Mouse (Mus musculus) erythroblast, embryonic 14.5 days (primary cell): ENCODE measurements at regions not wholly inside any gene's neighbourhood (a gene's known extent, or its start where the extent isn't known, plus 50 kb on each side); places are given as distances from the start of the nearest gene placed in this dataset.

Experiments
- H3K27me3 ChIP-seq: 2 replicates; pipeline ENCODE4 v1.6.1; 2012; ENCODE audit warnings: inconsistent platforms; ENCODE audit not compliant: control insufficient read depth
- H3K36me3 ChIP-seq: 2 replicates; pipeline ENCODE4 v1.6.1; 2012; ENCODE audit warnings: mild to moderate bottlenecking, inconsistent platforms; ENCODE audit not compliant: control insufficient read depth
- H3K4me1 ChIP-seq: 2 replicates; pipeline ENCODE4 v1.6.1; 2012; ENCODE audit warnings: inconsistent platforms; ENCODE audit not compliant: control insufficient read depth
- H3K4me3 ChIP-seq: replicated peaks from 2 replicates; pipeline ENCODE3; 2012; ENCODE audit warnings: moderate library complexity, mild to moderate bottlenecking, inconsistent platforms
- H3K9me3 ChIP-seq: 2 replicates; pipeline ENCODE4 v1.6.1; 2012; ENCODE audit warnings: low read length, inconsistent platforms, mixed read lengths; ENCODE audit not compliant: control insufficient read depth
- GATA1 ChIP-seq: IDR thresholded peaks from 2 replicates; pipeline ENCODE4 v1.6.1; 2012; ENCODE audit warnings: low read length, inconsistent platforms, mixed read lengths
- TAL1 ChIP-seq: IDR thresholded peaks from 3 replicates; pipeline ENCODE4 v1.6.1; 2012; ENCODE audit warnings: low read length, inconsistent platforms, mixed read lengths

DNA sequence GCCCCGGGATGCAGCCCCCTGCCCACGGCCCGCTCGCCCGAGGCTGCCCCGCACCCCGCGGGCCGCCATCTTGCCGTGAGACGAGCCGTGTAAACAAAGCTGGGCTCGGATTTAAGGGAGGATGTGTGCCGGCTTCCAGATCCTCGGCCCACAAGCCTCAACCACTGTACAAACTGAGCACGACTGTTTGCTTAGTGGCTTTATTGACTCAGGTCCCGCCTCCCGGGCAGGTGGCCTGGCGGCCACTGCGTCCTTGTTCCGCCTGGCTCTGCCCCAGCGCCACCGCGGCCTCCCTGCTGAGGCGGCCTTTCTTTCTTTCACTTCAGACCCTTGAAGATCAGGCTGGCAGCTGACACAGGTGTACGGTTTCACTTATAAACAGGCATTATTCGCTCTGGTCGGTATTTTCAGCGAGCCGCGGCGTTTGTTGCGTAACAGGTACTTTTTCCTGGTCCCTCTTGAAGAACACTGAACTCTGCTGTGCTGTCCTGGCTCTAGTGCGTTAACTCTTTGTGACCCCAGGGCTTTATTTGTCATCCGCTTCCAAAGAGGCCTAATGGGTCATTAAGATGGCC lies 128.1 kb upstream of the Zfp706 start:
- Histone ChIP-seq H3K27me3 (no peaks in the 10 kb centered on the region), H3K36me3 (no peaks in the 10 kb centered on the region), H3K9me3 (no peaks in the 10 kb centered on the region), H3K4me1 (peaks cover 7% of the 10 kb centered on the region), H3K4me3 (peak overlapping the region; percentile 62)
- no peak for TF ChIP-seq GATA1
- TF ChIP-seq TAL1: no peak

DNA sequence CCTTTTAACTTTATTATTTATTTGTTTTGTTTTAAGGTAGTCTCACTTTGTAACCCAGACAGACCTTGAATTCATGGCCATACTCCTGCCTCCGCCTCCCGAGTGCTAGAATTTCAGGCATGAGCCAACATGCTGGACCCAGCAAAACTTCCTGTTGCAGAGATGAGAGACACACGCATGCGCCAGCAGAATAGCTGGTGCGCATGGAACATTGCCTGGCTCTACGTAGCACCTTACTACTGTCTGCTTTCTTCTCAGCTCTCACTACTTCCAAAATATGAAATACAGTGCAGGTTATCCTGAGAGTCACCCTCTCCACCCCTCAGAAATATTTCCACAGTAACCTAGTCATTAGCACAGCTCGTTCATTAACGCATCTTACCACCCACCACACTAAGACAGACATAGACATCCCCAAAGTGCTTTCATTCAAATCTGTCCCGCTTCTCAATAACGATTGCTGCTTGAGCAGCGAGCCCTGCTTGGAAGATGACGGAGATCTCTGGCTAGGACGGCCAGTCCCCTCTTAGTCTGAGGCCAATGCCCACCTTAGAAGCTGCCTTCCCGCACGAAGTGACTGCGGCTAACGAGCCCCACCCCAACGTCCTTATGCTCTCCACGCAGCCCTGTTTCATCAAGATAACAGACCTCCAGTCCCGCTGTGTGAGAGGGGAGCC lies 127.5 kb upstream of the Zfp706 start:
- Histone ChIP-seq H3K4me1 (peaks cover 7% of the 10 kb centered on the region), H3K9me3 (no peaks in the 10 kb centered on the region), H3K27me3 (no peaks in the 10 kb centered on the region), H3K36me3 (no peaks in the 10 kb centered on the region), H3K4me3 (peak overlapping the region; percentile 62)
- TF ChIP-seq GATA1: no peak

DNA sequence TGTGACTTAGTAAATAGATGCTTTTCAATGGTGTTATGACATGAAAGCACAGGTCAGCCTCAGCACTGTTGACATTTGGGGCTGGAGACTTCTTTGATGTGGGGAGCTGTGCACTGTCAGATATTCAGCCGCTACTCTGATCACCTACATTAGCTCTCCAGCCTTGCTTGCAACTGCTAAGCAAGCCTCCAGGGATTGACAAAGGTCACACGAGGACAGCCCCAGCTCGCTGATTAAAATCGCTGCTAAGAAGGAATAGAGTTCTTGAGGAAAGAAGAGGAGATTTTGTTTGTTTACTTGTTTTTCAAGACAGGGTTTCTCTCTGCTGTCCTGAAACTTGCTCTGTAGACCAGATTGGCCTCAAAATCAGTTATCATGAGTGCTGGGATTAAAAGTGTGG lies 126.8 kb upstream of the Zfp706 start:
- no peak for TF ChIP-seq GATA1
- no peak for TF ChIP-seq TAL1
- no peaks in the 10 kb centered on the region for H3K27me3 ChIP-seq
- H3K9me3 ChIP-seq: no peaks in the 10 kb centered on the region; the same call in 1 of the 2 replicates
- peaks cover 7% of the 10 kb centered on the region for H3K4me1 ChIP-seq
- no peaks in the 10 kb centered on the region for H3K36me3 ChIP-seq
- H3K4me3 ChIP-seq: no peak overlapping the region

DNA sequence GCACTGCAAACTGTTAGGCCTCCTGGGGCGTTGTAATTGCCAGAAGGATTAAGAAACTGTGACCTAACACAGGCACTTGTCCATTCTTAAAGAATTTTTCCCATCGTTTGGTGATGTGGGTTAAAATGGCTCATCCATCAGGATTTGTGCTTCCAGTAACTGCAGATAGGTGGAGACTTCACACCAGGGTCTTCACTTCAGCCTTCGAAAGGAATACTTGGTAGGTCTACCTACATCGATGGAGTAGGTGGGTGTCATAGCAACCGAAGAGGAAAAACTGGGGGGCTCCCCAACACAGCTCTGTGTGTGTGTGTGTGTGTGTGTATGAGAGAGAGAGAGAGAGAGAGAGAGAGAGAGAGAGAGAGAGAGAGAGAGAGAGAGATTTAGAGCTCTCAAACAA lies 126.3 kb upstream of the Zfp706 start:
- no peak overlapping the region for H3K4me3 ChIP-seq
- H3K4me1 ChIP-seq: peaks cover 7% of the 10 kb centered on the region
- no peaks in the 10 kb centered on the region for H3K36me3 ChIP-seq
- H3K9me3 ChIP-seq: no peaks in the 10 kb centered on the region; the same call in 1 of the 2 replicates
- no peaks in the 10 kb centered on the region for H3K27me3 ChIP-seq
- TF ChIP-seq TAL1 (no peak), GATA1 (no peak)

DNA sequence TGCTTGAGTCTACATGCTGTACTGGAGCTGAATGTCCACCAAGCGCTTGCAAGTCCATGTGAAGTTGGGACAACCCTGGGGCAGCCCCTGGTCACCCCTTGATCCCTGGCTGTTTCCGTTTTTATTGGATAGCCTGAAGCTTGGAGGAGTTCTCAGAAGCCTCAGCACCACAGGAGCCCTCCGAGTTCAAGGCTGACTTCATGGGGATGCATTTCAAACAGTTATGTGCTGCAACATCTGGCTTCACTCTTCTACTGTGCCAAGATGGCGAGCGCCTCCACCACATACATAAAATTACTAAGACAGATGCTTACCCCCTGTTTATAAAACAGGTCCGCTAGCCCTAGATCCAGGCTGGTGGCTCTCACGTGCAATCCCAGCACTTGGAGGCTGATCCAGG lies 120.1 kb upstream of the Zfp706 start:
- H3K36me3 ChIP-seq: no peaks in the 10 kb centered on the region
- TF ChIP-seq GATA1: no peak
- no peak for TF ChIP-seq TAL1
- no peaks in the 10 kb centered on the region for H3K4me1 ChIP-seq
- no peaks in the 10 kb centered on the region for H3K27me3 ChIP-seq
- no peaks in the 10 kb centered on the region; the same call in 1 of the 2 replicates for H3K9me3 ChIP-seq
- no peak overlapping the region for H3K4me3 ChIP-seq

DNA sequence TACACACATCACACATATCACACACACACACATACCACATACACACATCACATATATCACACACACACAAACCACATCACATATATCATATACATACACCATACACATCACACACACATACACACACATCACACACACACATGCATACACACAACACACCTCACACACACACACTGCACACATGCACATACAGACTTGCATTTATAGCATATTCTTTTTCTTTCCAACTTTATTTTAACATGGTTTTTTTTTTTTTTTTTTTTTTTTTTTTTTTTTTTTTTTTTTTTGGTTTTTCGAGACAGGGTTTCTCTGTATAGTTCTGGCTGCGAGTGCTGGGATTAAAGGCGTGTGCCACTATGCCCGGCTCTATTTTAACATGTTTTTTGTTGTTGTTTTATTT lies 119.6 kb upstream of the Zfp706 start:
- Histone ChIP-seq H3K9me3 (no peaks in the 10 kb centered on the region; the same call in 1 of the 2 replicates), H3K36me3 (no peaks in the 10 kb centered on the region), H3K4me3 (no peak overlapping the region), H3K27me3 (no peaks in the 10 kb centered on the region), H3K4me1 (no peaks in the 10 kb centered on the region)
- no peak for TF ChIP-seq TAL1
- no peak for TF ChIP-seq GATA1

DNA sequence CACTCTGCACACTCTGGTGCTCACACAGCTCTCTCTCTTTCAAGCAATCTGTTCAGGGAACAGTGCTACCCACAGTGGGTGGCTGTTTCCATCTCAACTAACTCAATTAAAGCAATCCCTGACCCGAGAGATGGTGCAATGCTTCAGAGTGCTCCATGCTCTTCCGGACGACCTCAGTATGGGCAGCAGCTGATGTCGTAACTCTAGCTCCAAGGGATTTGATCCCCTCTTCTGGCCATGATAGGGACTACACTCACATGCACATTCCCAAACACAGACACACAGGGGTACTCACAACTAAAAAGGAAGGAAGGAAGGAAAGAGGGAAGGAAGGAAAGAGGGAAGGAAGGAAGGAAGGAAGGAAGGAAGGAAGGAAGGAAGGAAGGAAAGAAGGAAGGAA lies 118.2 kb upstream of the Zfp706 start:
- no peak overlapping the region for H3K4me3 ChIP-seq

DNA sequence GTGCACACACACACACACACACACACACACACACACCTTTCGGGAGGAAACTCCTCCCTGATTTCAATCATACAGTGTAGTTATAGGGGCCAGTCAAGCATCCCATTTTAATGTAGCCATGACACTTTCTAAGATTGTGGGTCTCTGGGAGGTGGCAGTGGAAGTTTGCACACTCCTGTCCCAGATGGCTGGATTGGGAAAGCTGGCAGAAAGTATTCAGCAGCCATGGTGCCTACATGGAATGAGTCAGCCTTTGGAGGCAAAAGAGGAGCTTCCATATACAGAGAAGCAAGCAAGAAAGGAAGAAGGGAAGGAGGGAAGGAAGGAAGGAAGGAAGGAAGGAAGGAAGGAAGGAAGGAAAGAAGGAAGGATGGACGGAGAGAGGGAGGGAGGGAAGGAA lies 117.4 kb upstream of the Zfp706 start:
- H3K9me3 ChIP-seq: no peaks in the 10 kb centered on the region; the same call in 1 of the 2 replicates
- H3K4me1 ChIP-seq: no peaks in the 10 kb centered on the region
- no peaks in the 10 kb centered on the region for H3K36me3 ChIP-seq
- TF ChIP-seq TAL1: no peak
- no peak for TF ChIP-seq GATA1
- H3K27me3 ChIP-seq: no peaks in the 10 kb centered on the region; the same call in 1 of the 2 replicates
- no peak overlapping the region for H3K4me3 ChIP-seq

More for the DNA sequence above, 118.2 kb upstream of the Zfp706 start:
- Histone ChIP-seq H3K4me1 (no peaks in the 10 kb centered on the region), H3K9me3 (no peaks in the 10 kb centered on the region; the same call in 1 of the 2 replicates), H3K36me3 (no peaks in the 10 kb centered on the region), H3K27me3 (no peaks in the 10 kb centered on the region)
- no peak for TF ChIP-seq TAL1
- TF ChIP-seq GATA1: no peak

DNA sequence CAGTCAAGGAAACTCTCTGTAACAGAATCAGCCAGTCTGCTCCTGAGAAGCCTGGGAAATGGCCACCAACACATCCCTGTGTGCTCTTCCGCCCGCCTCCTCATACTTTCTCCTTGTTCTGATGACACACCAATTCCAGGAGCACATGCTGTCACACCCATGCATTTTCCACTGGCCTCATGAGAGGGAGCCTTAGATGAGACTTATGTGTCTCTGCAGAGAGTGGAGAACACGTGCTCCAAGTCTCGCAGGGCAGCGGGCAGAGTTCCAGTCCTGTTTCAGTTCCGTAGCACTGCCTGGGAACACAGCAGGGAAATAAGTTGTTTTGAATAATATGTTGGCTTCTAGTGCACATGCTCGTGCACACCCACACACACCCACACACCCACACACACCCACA lies 116.7 kb upstream of the Zfp706 start:
- no peaks in the 10 kb centered on the region for H3K4me1 ChIP-seq
- H3K36me3 ChIP-seq: no peaks in the 10 kb centered on the region
- H3K9me3 ChIP-seq: no peaks in the 10 kb centered on the region
- H3K27me3 ChIP-seq: no peaks in the 10 kb centered on the region; the same call in 1 of the 2 replicates
- H3K4me3 ChIP-seq: no peak overlapping the region
- TF ChIP-seq TAL1 (no peak), GATA1 (no peak)
